Mouse (Mus musculus): ENCODE data around the gene Nlrp5. TPM values are rescaled to one million over a fixed set of nuclear protein-coding genes. Genes with fewer than 3 reads are reported as not detected.

Gene Nlrp5
- polyA plus RNA-seq (2012; ENCODE audit: low replicate concordance): not detected in 2 replicates

DNA sequence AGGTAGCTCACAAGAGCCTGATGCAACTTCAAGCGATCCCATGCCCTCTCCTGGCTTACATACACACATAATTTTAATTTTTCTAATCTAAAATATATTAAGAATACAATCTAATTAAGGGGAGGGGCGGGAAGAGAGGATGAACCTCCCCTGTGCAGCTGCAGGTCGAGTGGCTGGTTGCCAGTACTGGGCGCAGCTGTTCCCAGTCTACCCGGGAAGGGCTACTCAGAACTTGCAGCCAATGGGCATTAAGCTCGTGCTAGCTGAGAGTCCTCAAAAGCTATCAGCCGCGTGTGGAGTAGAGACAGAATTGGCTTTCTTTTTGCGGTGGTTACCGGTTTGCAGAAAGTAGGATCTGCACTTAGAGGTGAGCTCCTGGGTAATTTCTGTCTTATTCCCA, at the start of gene Nlrp5:
TSS of gene Nlrp5 (plus strand) at position 301 of the 400 bp plus-strand sequence.

Other genes starting within 250 kb of the Nlrp5 start
- gene Gm10662, start 241.4 kb upstream of the Nlrp5 start, polyA plus RNA-seq (2012; ENCODE audit: low replicate concordance): not detected in 2 replicates
- not detected in 2 replicates for gene Vmn1r165, start 168.6 kb upstream of the Nlrp5 start, polyA plus RNA-seq (2012; ENCODE audit: low replicate concordance)
- gene Vmn1r166, start 134.2 kb upstream of the Nlrp5 start, polyA plus RNA-seq (2012; ENCODE audit: low replicate concordance): not detected in 2 replicates
- not detected in 2 replicates for gene Gm6902, start 107.0 kb upstream of the Nlrp5 start, polyA plus RNA-seq (2012; ENCODE audit: low replicate concordance)
- not detected in 2 replicates for gene Nlrp4e, start 84.7 kb upstream of the Nlrp5 start, polyA plus RNA-seq (2012; ENCODE audit: low replicate concordance)
- gene Vmn1r167, start 121.3 kb downstream of the Nlrp5 start, polyA plus RNA-seq (2012; ENCODE audit: low replicate concordance): not detected in 2 replicates
- gene Vmn1r168, start 153.8 kb downstream of the Nlrp5 start, polyA plus RNA-seq (2012; ENCODE audit: low replicate concordance): not detected in 2 replicates
- gene Vmn1r169, start 189.6 kb downstream of the Nlrp5 start, polyA plus RNA-seq (2012; ENCODE audit: low replicate concordance): not detected in 2 replicates
- gene Vmn1r170, start 220.3 kb downstream of the Nlrp5 start, polyA plus RNA-seq (2012; ENCODE audit: low replicate concordance): not detected in 2 replicates
- gene Vmn1r171, start 244.8 kb downstream of the Nlrp5 start, polyA plus RNA-seq (2012; ENCODE audit: low replicate concordance): not detected in 2 replicates